In the genomic region with DNA sequence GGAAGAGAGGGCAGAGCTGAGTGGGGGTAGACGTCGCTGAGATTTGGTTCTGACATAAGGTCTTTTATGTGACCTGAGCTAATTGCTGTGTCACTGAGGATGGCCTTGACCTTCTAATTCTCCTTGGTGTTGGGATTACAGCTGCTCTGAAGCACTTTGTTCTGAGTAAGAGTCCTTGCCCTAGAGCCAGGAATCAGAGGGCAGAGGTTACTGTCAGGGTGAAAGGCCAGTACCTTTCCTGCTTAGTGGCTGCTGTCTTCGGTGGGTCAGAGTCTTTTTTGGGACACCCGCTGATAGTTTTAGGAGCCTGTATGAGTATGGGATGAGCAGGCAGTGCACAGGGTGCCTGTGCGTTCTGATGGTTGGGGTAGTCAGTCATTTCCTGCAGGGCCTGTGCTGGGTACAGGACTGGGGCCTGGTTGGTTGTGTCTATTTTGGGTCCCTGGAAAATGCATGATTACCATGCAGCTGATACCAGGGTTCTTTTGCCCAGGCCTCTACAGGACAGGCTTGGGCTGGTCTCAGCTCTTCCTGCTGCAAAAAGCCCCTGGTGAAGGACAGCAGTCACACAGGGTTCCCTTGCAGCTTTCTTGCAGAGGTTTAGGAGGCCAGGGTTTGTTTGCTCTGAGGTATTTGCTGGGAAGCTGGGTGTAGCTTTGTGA, we compare ENCODE assay signal across 11 mouse cellular contexts. TPM values are rescaled to one million over a fixed set of nuclear protein-coding genes. Genes with fewer than 3 reads are reported as not detected.
DNase-seq lines count a peak whose midpoint lies in the region; ATAC-seq and TF ChIP-seq lines count a peak whose summit lies in the region.
"Had no signal": no experiment of that assay in that cellular context is flagged by ENCODE, and none has a peak within 500 bp of the region (broad histone marks: within the 10 kb centered on the region; RNA-seq: fewer than 3 reads in every experiment).

No protein-coding gene starts in this region.

- peaks cover 74% of the 10 kb centered on the region for H3K4me1 ChIP-seq in heart, embryonic 10.5 days
- H3K4me1 ChIP-seq in lung, embryonic 16.5 days (replicated peaks; ENCODE audit: control insufficient read depth, insufficient read depth, low read length), result peaks cover 27% of the 10 kb centered on the region
- peaks cover 20% of the 10 kb centered on the region for H3K4me1 ChIP-seq in lung, adult 2 months (ENCODE audit: control insufficient read depth, insufficient read depth, low read length)
- H3K4me1 ChIP-seq in embryonic facial prominence, embryonic 13.5 days, result peaks cover 41% of the 10 kb centered on the region
- H3K4me1 ChIP-seq in liver, embryonic 15.5 days (replicated peaks), result peaks cover 58% of the 10 kb centered on the region

- no peak for TF ChIP-seq CTCF in lung, adult 2 months (IDR thresholded peaks at IDR 0.05; ENCODE audit: insufficient read depth, low read length)

- intact Hi-C loops in heart, postnatal 36 days (cut with DNase I), result no loop called here

- DNase-seq in heart, embryonic 10.5 days (ENCODE audit: low spot score), result no peak
- DNase-seq in heart, postnatal 36 days, result no peak
- DNase-seq in lung, adult 2 months, result no peak
- no peak for DNase-seq in testis, postnatal 14 days (ENCODE audit: low spot score)
- no peak for DNase-seq in layer of hippocampus, postnatal 25 days (ENCODE audit: extremely low spot score in 1 of 2, low spot score in 1 of 2)
- DNase-seq: forebrain, postnatal 0 days; heart, postnatal 10 days; kidney, postnatal 14 days had no signal

- 46% methylated on average over 5 of the region's 5 CpGs for WGBS in heart, embryonic 10.5 days
- 69% methylated on average over 5 of the region's 5 CpGs for WGBS in lung, embryonic 16.5 days
- WGBS in lung, adult 2 months, result 67% methylated on average over 5 of the region's 5 CpGs
- 34% methylated on average over 5 of the region's 5 CpGs for WGBS in embryonic facial prominence, embryonic 13.5 days
- 57% methylated on average over 5 of the region's 5 CpGs for WGBS in liver, embryonic 15.5 days (ENCODE audit: insufficient replicate concordance)

- H3K4me3 ChIP-seq in heart, embryonic 10.5 days, result no peak overlapping the region
- H3K4me3 ChIP-seq in lung, embryonic 16.5 days (ENCODE audit: low read length), result no peak overlapping the region
- H3K4me3 ChIP-seq in lung, adult 2 months (replicated peaks; ENCODE audit: extremely low read depth, low read depth, low read length), result no peak overlapping the region
- no peak overlapping the region for H3K4me3 ChIP-seq in embryonic facial prominence, embryonic 13.5 days
- no peak overlapping the region for H3K4me3 ChIP-seq in liver, embryonic 15.5 days (replicated peaks)

- no peak overlapping the region for H3K4me2 ChIP-seq in lung, embryonic 16.5 days (ENCODE audit: low read depth, low read length)
- no peak overlapping the region for H3K4me2 ChIP-seq in embryonic facial prominence, embryonic 13.5 days
- H3K4me2 ChIP-seq in liver, embryonic 15.5 days, result peak overlapping the region; percentile 10; the same call in 1 of the 2 replicates

- H3K36me3 ChIP-seq in heart, embryonic 10.5 days, result peaks cover 36% of the 10 kb centered on the region
- peaks cover 15% of the 10 kb centered on the region for H3K36me3 ChIP-seq in lung, embryonic 16.5 days (ENCODE audit: control insufficient read depth, insufficient read depth, low read length)
- H3K36me3 ChIP-seq in embryonic facial prominence, embryonic 13.5 days, result peaks cover 65% of the 10 kb centered on the region
- peaks cover 61% of the 10 kb centered on the region for H3K36me3 ChIP-seq in liver, embryonic 15.5 days (replicated peaks)

- peak overlapping the region; percentile 13; the same call in 1 of the 2 replicates for H3K9ac ChIP-seq in lung, embryonic 16.5 days (ENCODE audit: low read length)
- H3K9ac ChIP-seq in embryonic facial prominence, embryonic 13.5 days, result 0 out of 2 replicates have a peak overlapping the region, but pooled peaks have one; percentile 44
- H3K9ac ChIP-seq in liver, embryonic 15.5 days, result no peak overlapping the region
- H3K9ac ChIP-seq: forebrain, postnatal 0 days had no signal

- H3K27me3 ChIP-seq in heart, embryonic 10.5 days (ENCODE audit: insufficient read depth, poor library complexity, severe bottlenecking), result no peaks in the 10 kb centered on the region
- H3K27me3 ChIP-seq in lung, embryonic 16.5 days (ENCODE audit: control insufficient read depth, insufficient read depth, low read depth, low read length), result no peaks in the 10 kb centered on the region
- H3K27me3 ChIP-seq in embryonic facial prominence, embryonic 13.5 days, result no peaks in the 10 kb centered on the region
- H3K27me3 ChIP-seq in liver, embryonic 15.5 days, result no peaks in the 10 kb centered on the region

- peak overlapping the region; percentile 75 for H3K27ac ChIP-seq in heart, embryonic 10.5 days
- 0 out of 2 replicates have a peak overlapping the region, but pooled peaks have one; percentile 1 for H3K27ac ChIP-seq in lung, embryonic 16.5 days (ENCODE audit: low read length)
- H3K27ac ChIP-seq in embryonic facial prominence, embryonic 13.5 days, result no peak overlapping the region; the same call in 1 of the 2 replicates
- peak overlapping the region; percentile 59; the same call in 1 of the 2 replicates for H3K27ac ChIP-seq in liver, embryonic 15.5 days (replicated peaks)

- no peak for TF ChIP-seq POLR2A in lung, adult 2 months (IDR thresholded peaks at IDR 0.05; ENCODE audit: borderline replicate concordance, extremely low read depth, low read depth, low read length)

- no peaks in the 10 kb centered on the region for H3K9me3 ChIP-seq in heart, embryonic 10.5 days
- no peaks in the 10 kb centered on the region for H3K9me3 ChIP-seq in lung, embryonic 16.5 days (ENCODE audit: control insufficient read depth, low read length)
- H3K9me3 ChIP-seq in embryonic facial prominence, embryonic 13.5 days, result no peaks in the 10 kb centered on the region
- no peaks in the 10 kb centered on the region for H3K9me3 ChIP-seq in liver, embryonic 15.5 days (replicated peaks)

- ATAC-seq in lung, embryonic 16.5 days (ENCODE audit: low read depth), result no peak
- ATAC-seq in embryonic facial prominence, embryonic 13.5 days (ENCODE audit: insufficient number of reproducible peaks, insufficient read depth, low FRiP score, low TSS enrichment, low read depth), result no peak
- no peak for ATAC-seq in liver, embryonic 15.5 days (ENCODE audit: insufficient read depth)
- ATAC-seq: forebrain, postnatal 0 days had no signal

RNA-seq across cellular contexts. Expression of a gene that starts 22.2 kb away (rescaled TPM):
- polyA plus RNA-seq in heart, embryonic 10.5 days (2016; fragmentation: Nextera tagmentation; extraction: Ambion mirVana), result 34.0 and 38.5 TPM in 2 replicates
- 10 to 100 TPM; 17.8 to 20.0 TPM for total RNA-seq in heart, postnatal 36 days (2021)
- polyA plus RNA-seq in lung, embryonic 16.5 days (2015; fragmentation: Nextera tagmentation; extraction: Ambion mirVana), result 41.8 and 44.8 TPM in 2 replicates
- polyA plus RNA-seq in lung, adult 2 months (2012; rRNA removed), result 83.2 and 104 TPM in 2 replicates
- polyA plus RNA-seq in embryonic facial prominence, embryonic 13.5 days (2015; fragmentation: Nextera tagmentation; extraction: Ambion mirVana), result 37.4 and 39.5 TPM in 2 replicates
- polyA plus RNA-seq in liver, embryonic 15.5 days (2015; fragmentation: Nextera tagmentation; extraction: Ambion mirVana), result 14.6 and 17.6 TPM in 2 replicates
- 10 to 100 TPM; 74.2 to 75.9 TPM for total RNA-seq in layer of hippocampus, postnatal 25 days (2021)

RNA-seq across cellular contexts. Expression of a gene that starts 38.4 kb away (rescaled TPM):
- polyA plus RNA-seq in heart, embryonic 10.5 days (2016; fragmentation: Nextera tagmentation; extraction: Ambion mirVana), result 6.9 and 10.6 TPM in 2 replicates
- total RNA-seq in heart, postnatal 36 days (2021), result 1 to 10 TPM; 3.4 to 3.8 TPM
- polyA plus RNA-seq in lung, embryonic 16.5 days (2015; fragmentation: Nextera tagmentation; extraction: Ambion mirVana), result 12.5 and 13.2 TPM in 2 replicates
- polyA plus RNA-seq in lung, adult 2 months (2012; rRNA removed), result 32.1 and 40.6 TPM in 2 replicates
- 12.7 and 15.0 TPM in 2 replicates for polyA plus RNA-seq in embryonic facial prominence, embryonic 13.5 days (2015; fragmentation: Nextera tagmentation; extraction: Ambion mirVana)
- polyA plus RNA-seq in liver, embryonic 15.5 days (2015; fragmentation: Nextera tagmentation; extraction: Ambion mirVana), result 7.3 and 7.5 TPM in 2 replicates
- 1 to 10 TPM; 1.3 to 1.8 TPM for total RNA-seq in layer of hippocampus, postnatal 25 days (2021)
